Mouse (Mus musculus): ENCODE measurements around the gene Tsga13. TPM values are rescaled to one million over a fixed set of nuclear protein-coding genes. Genes with fewer than 3 reads are reported as not detected.

Gene Tsga13
- polyA plus RNA-seq (2012; rRNA removed): 0.35 and 0.37 TPM in 2 replicates

DNA sequence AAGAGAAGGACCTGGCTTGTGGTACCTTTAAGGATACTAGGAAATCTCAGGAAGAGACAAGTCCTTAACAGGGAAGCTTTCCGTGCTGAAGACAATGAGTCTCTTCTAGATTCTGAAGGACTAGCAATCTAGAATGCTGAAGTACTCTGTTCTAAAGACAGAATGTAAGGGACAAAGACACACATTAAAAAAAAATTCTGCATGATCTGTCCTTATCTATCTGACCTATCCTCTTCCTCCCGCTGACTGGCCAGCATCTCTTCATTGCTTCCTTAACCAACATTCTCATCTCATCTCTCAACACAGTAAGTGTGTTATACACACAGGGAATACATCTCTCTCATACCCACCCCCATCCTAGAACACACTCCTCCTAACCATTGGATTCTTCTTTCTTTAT, at the start of gene Tsga13:
Tsga13 (minus strand) TSS at position 101 of the 400 bp plus-strand sequence.

DNA sequence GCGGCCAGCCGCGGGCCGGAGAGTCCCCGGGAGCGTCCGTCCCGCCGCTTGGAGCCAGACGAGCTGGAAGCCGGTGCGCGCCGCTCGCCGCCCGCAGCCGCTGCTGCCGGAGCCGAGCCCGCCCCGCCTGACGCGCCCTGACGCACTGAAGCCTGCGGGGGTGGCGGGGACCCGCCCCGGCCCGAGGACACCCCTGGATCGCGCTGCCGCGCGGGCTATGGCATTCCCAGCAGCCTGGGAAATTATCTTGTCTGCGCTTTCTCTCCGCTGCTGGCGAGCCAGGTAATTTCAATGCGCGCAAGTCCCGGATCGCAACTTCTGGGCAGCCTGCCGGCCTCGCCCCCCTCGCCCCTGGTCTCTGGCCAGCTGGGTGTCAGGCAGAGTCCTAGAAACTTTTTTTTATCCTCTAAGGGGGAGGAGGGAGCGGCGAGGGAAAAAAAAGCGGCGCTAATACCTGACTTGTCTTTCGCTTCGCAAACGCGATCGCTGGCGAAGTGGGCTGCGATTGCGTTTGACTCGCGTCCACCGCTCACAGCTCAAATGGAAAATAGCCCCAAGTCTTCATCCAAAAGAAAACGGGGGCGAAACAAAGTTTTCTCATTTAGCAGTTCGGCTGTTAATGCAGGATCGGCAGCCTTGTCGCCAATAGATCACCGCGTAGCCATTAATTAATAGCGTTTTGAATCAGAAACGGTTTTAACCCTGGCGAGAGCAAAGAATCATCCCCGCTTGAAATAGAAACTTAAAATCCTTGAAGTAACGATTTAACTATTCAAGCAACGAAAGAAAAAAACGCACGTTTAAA, 43.6 kb upstream of the Tsga13 start, which contains the start of gene Klf14:
Klf14 (minus strand) TSS at position 343 of the 805 bp plus-strand sequence.

DNA sequence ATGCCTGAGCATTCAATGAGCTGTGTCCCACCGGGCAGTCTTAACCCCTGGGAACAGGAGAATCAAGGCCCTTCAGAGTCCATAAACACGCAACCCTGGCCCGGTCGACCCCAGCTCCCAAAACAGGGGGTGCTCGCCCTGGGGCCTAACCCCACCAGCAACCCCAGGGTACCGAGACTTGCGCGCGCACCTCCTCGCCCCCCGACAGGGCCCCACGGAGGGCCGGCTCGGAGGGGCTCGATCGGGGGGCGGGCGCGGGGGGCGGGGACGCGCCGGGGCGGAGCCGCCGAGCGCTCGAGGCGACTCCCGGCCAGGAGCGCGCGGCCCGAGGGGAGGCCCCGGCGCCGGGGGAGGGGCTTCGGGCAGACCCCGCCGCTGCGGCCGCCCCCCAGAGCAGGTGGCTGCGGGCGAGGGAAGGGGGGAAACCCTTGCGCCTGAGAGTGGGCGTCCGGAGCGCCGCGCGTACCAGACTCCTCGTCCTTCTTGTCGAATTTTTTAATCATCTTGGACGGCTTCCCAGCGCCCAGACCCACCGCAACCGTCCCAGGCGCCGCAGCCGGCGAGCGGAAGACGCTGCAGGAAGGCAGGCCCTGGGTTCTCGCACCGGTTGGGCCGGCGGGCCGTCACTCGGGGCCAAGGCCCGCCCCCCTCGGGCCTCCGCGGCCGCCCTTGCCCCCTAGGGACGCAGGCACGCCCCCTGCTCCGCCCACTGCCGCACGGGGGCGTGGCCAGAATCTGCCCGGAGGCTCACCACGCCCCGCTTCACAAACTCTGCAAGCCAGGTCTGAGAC, 19.0 kb downstream of the Tsga13 start, which contains the start of gene Copg2:
Copg2 (minus strand) TSS at position 600 of the 791 bp plus-strand sequence.

Other genes with a start within 250 kb of the Tsga13 start
- 17.3 and 20.3 TPM in 2 replicates for gene Cep41, start 221.8 kb downstream of the Tsga13 start, polyA plus RNA-seq (2012; rRNA removed)
- 582 and 859 TPM in 2 replicates for gene Mest, start 192.0 kb downstream of the Tsga13 start, polyA plus RNA-seq (2012; rRNA removed)
- gene Copg2, start 18.8 kb downstream of the Tsga13 start, polyA plus RNA-seq (2012; rRNA removed): 40.1 and 47.9 TPM in 2 replicates
- 0.26 and 1.2 TPM in 2 replicates for gene Klf14, start 43.5 kb upstream of the Tsga13 start, polyA plus RNA-seq (2012; rRNA removed)